Mouse (Mus musculus) small intestine, adult 2 months (tissue): ENCODE measurements at regions not wholly inside any gene's neighbourhood (a gene's known extent, or its start where the extent isn't known, plus 50 kb on each side); places are given as distances from the start of the nearest gene placed in this dataset.

Source experiments
- CTCF ChIP-seq: fragments of 200-500 bp; IDR thresholded peaks from 2 replicates; pipeline ENCODE4 v1.5.1; 2012; ENCODE audit warnings: low read depth, mild to moderate bottlenecking, control low read depth, inconsistent platforms, low read length, moderate library complexity, mixed read lengths; ENCODE audit not compliant: insufficient replicate concordance, insufficient read length; ENCODE audit errors: extremely low read depth
- POLR2A ChIP-seq: fragments of 200-500 bp; IDR thresholded peaks from 2 replicates; pipeline ENCODE4 v1.6.1; 2012; ENCODE audit warnings: low read depth, mild to moderate bottlenecking, control low read depth, inconsistent platforms, low read length, moderate library complexity

DNA sequence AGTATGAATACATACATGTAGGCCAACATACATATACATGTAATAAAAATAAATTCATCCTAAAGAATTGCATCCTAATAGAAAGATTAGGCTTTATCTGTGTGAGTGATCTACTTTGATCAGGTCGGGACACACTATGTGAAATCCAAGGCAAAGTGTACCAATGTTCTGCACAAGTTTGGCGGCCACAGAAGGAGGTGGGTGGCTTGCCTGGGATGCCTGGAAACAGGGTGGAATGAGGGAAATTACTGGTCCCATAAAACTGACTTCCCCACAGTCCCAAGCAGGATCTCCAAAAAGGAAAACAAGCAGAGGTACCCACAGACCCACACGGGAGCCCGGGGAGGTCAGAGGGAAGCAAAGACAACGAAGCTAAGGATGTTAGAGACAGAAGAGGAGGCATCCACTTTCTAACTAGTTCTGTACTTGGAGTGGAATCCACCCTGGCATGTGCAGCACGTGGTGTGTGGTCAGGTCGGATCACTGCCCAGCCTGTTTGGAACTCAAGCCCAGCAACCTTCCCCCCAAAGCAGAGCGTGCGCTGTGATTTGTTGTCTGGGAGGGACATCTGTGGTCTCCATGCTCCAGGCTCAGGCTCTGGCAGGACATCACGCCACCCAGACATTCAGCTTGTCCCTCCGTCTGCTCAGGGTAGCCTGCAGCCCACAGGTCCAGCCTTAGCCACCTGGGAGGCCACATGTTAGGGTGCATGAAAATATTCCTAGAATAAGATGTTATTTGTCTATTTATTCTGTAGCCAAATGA, 615.3 kb upstream of the 3110018I06Rik start:
- TF ChIP-seq POLR2A (no peak), CTCF (no peak)
